Mouse (Mus musculus) myocyte (in vitro differentiated cells): ENCODE results near the gene AC129217.1. TPM values are rescaled to one million over a fixed set of nuclear protein-coding genes. Genes with fewer than 3 reads are reported as not detected.
A peak's percentile ranks its signal among the peaks of the same experiment; 100 is the strongest.

Source experiments
- H3K27me3 ChIP-seq: one replicate; pipeline ENCODE4 v1.6.1; 2011; ENCODE audit not compliant: control insufficient read depth, insufficient read depth, insufficient read length
- H3K36me3 ChIP-seq: one replicate; pipeline ENCODE4 v1.6.1; 2011; ENCODE audit not compliant: control insufficient read depth, insufficient read depth
- H3K4me2 ChIP-seq: one replicate; pipeline ENCODE4 v1.6.1; 2011; ENCODE audit warnings: low read depth, control low read depth
- H3K4me3 ChIP-seq: one replicate; pipeline ENCODE4 v1.5.1; 2011; ENCODE audit warnings: mild to moderate bottlenecking, control low read depth, moderate library complexity
- H3K79me2 ChIP-seq: one replicate; pipeline ENCODE4 v1.6.1; 2011; ENCODE audit not compliant: control insufficient read depth, insufficient read depth
- H3ac ChIP-seq: one replicate; pipeline ENCODE4 v1.6.1; 2011; ENCODE audit not compliant: control insufficient read depth, insufficient read length
- CEBPB ChIP-seq: IDR thresholded peaks from 2 replicates; pipeline ENCODE4 v1.6.1; 2011; ENCODE audit warnings: mild to moderate bottlenecking, moderate library complexity; ENCODE audit not compliant: poor library complexity, insufficient read depth, severe bottlenecking
- E2F4 ChIP-seq: IDR thresholded peaks from one replicate; pipeline ENCODE4 v1.6.1; 2011; ENCODE audit warnings: mild to moderate bottlenecking, control low read depth, moderate library complexity; ENCODE audit not compliant: insufficient read depth
- MAX ChIP-seq: IDR thresholded peaks from one replicate; pipeline ENCODE4 v1.6.1; 2011; ENCODE audit warnings: low read depth, mild to moderate bottlenecking, control low read depth
- MYOD1 ChIP-seq, 3 experiments: IDR thresholded peaks; one replicate each; pipeline ENCODE4 v1.6.1; 2011; ENCODE audit warnings: control low read depth in 2 of 3, low read depth in 2 of 3, mild to moderate bottlenecking in 2 of 3, moderate library complexity in 1 of 3; ENCODE audit not compliant: insufficient read length in 2 of 3, control insufficient read depth in 1 of 3
- MYOG ChIP-seq, 3 experiments: IDR thresholded peaks; one replicate each; pipeline ENCODE4 v1.6.1; 2011; ENCODE audit warnings: control low read depth in 2 of 3, low read depth in 2 of 3, mild to moderate bottlenecking in 2 of 3; ENCODE audit not compliant: insufficient read length in 2 of 3, control insufficient read depth in 1 of 3, insufficient read depth in 1 of 3
- POLR2A ChIP-seq: IDR thresholded peaks from one replicate; pipeline ENCODE4 v1.6.1; 2011; ENCODE audit warnings: low read depth, mild to moderate bottlenecking, control low read depth, moderate library complexity; ENCODE audit not compliant: insufficient read length
- POLR2AphosphoS2 ChIP-seq: IDR thresholded peaks from one replicate; pipeline ENCODE4 v1.6.1; 2011; ENCODE audit warnings: low read depth, control low read depth; ENCODE audit not compliant: insufficient read length
- REST ChIP-seq: IDR thresholded peaks from one replicate; pipeline ENCODE4 v1.6.1; 2011; ENCODE audit warnings: mild to moderate bottlenecking, control low read depth, moderate library complexity; ENCODE audit not compliant: insufficient read depth, insufficient read length
- SRF ChIP-seq: IDR thresholded peaks from one replicate; pipeline ENCODE4 v1.6.1; 2011; ENCODE audit warnings: low read depth; ENCODE audit not compliant: control insufficient read depth, insufficient read length
- TCF12 ChIP-seq: IDR thresholded peaks from one replicate; pipeline ENCODE4 v1.6.1; 2011; ENCODE audit warnings: mild to moderate bottlenecking, control low read depth; ENCODE audit not compliant: poor library complexity, insufficient read depth, severe bottlenecking
- TCF3 ChIP-seq: IDR thresholded peaks from one replicate; pipeline ENCODE4 v1.6.1; 2011; ENCODE audit warnings: low read depth, control low read depth; ENCODE audit not compliant: insufficient read length
- USF1 ChIP-seq: IDR thresholded peaks from one replicate; pipeline ENCODE4 v1.6.1; 2011; ENCODE audit warnings: low read depth, mild to moderate bottlenecking, control low read depth, moderate library complexity
- polyA plus RNA-seq: library from polyadenylated mRNA; unstranded; fragments of >200 nt; fragmentation: generic; extraction: Trizol; gene quantifications from one replicate; pipeline ENCODE4 v1.2.1, GENCODE M21; 2012; ENCODE audit warnings: missing spikeins

Gene AC129217.1
- polyA plus RNA-seq, 1 experiment, result 1.00 TPM

GRCm38 (mm10) chr19:8870838-8871237, 41.3 kb downstream of the AC129217.1 start:
- Histone ChIP-seq H3K79me2 (peaks cover 19% of the 10 kb centered on the region), H3K4me3 (peak overlapping the region; percentile 77), H3ac (peak overlapping the region; percentile 80), H3K4me2 (peak overlapping the region; percentile 75), H3K36me3 (peaks cover 23% of the 10 kb centered on the region), H3K27me3 (no peaks in the 10 kb centered on the region)
- TF ChIP-seq REST, result no peak
- TF ChIP-seq USF1, result no peak
- no peak for TF ChIP-seq MYOD1 (IDR thresholded peaks at IDR 0.05; ENCODE audit: control insufficient read depth in 1 of 3, insufficient read length in 2 of 3, low read depth in 2 of 3)
- TF ChIP-seq E2F4, result no peak
- TF ChIP-seq TCF12, result no peak
- TF ChIP-seq SRF, result no peak
- no peak for TF ChIP-seq MYOG (IDR thresholded peaks at IDR 0.05; ENCODE audit: control insufficient read depth in 1 of 3, insufficient read depth in 1 of 3, insufficient read length in 2 of 3, low read depth in 2 of 3)
- no peak for TF ChIP-seq POLR2A
- TF ChIP-seq MAX, result no peak
- no peak for TF ChIP-seq TCF3
- TF ChIP-seq CEBPB, result no peak
- no peak for TF ChIP-seq POLR2AphosphoS2

GRCm38 (mm10) chr19:8871267-8872186, 42.0 kb downstream of the AC129217.1 start, which contains the start of gene Ubxn1:
Ubxn1 (plus strand) TSS chr19:8871496.
- peak within 1 kb of the TSS; percentile 80 for H3ac ChIP-seq
- TF ChIP-seq USF1 (peak; percentile 100), MYOD1 (IDR thresholded peaks at IDR 0.05; ENCODE audit: control insufficient read depth in 1 of 3, insufficient read length in 2 of 3, low read depth in 2 of 3) (no peak), REST (no peak), POLR2AphosphoS2 (peak; percentile 41), POLR2A (peak; percentile 63), SRF (peak; percentile 24), TCF3 (no peak), MYOG (IDR thresholded peaks at IDR 0.05; ENCODE audit: control insufficient read depth in 1 of 3, insufficient read depth in 1 of 3, insufficient read length in 2 of 3, low read depth in 2 of 3) (peak in 1 of 3 experiments; percentile 19), TCF12 (no peak), CEBPB (no peak), E2F4 (peak; percentile 12), MAX (no peak)
- H3K4me3 ChIP-seq, result peak within 1 kb of the TSS; percentile 77
- peaks cover 19% of the 10 kb centered on the region for H3K79me2 ChIP-seq
- peaks cover 30% of the 10 kb centered on the region for H3K36me3 ChIP-seq
- H3K4me2 ChIP-seq, result peak within 1 kb of the TSS; percentile 97
- H3K27me3 ChIP-seq, result no peaks in the 10 kb centered on the region

- Histone ChIP-seq H3K4me2 (peak overlapping the region; percentile 97), H3K36me3 (peaks cover 34% of the 10 kb centered on the region), H3K27me3 (no peaks in the 10 kb centered on the region), H3ac (peak overlapping the region; percentile 80), H3K79me2 (peaks cover 19% of the 10 kb centered on the region), H3K4me3 (peak overlapping the region; percentile 77)
- no peak for TF ChIP-seq MYOD1 (IDR thresholded peaks at IDR 0.05; ENCODE audit: control insufficient read depth in 1 of 3, insufficient read length in 2 of 3, low read depth in 2 of 3)
- no peak for TF ChIP-seq MAX
- no peak for TF ChIP-seq MYOG (IDR thresholded peaks at IDR 0.05; ENCODE audit: control insufficient read depth in 1 of 3, insufficient read depth in 1 of 3, insufficient read length in 2 of 3, low read depth in 2 of 3)
- no peak for TF ChIP-seq TCF12
- TF ChIP-seq POLR2A, result no peak
- TF ChIP-seq E2F4, result no peak
- TF ChIP-seq TCF3, result no peak
- no peak for TF ChIP-seq SRF
- no peak for TF ChIP-seq REST
Observed at GRCm38 (mm10) chr19:8872266-8872840, 42.8 kb downstream of the AC129217.1 start.

- Histone ChIP-seq H3K27me3 (no peaks in the 10 kb centered on the region), H3K79me2 (peaks cover 19% of the 10 kb centered on the region), H3K4me3 (no peak overlapping the region), H3K36me3 (peaks cover 34% of the 10 kb centered on the region), H3K4me2 (no peak overlapping the region), H3ac (no peak overlapping the region)
- TF ChIP-seq USF1, result no peak
- no peak for TF ChIP-seq MYOD1 (IDR thresholded peaks at IDR 0.05; ENCODE audit: control insufficient read depth in 1 of 3, insufficient read length in 2 of 3, low read depth in 2 of 3)
- TF ChIP-seq TCF3, result no peak
- no peak for TF ChIP-seq POLR2AphosphoS2
- peak in 1 of 3 experiments; percentile 9 for TF ChIP-seq MYOG (IDR thresholded peaks at IDR 0.05; ENCODE audit: control insufficient read depth in 1 of 3, insufficient read depth in 1 of 3, insufficient read length in 2 of 3, low read depth in 2 of 3)
Observed at GRCm38 (mm10) chr19:8875031-8875430, 45.5 kb downstream of the AC129217.1 start.
